Mouse (Mus musculus): Measurements from ENCODE around the gene Efnb1. TPM values are rescaled to one million over a fixed set of nuclear protein-coding genes. Genes with fewer than 3 reads are reported as not detected.

Gene Efnb1
- polyA plus RNA-seq, 2 experiments from 2014 or later, result 0.32 to 0.37 TPM

DNA sequence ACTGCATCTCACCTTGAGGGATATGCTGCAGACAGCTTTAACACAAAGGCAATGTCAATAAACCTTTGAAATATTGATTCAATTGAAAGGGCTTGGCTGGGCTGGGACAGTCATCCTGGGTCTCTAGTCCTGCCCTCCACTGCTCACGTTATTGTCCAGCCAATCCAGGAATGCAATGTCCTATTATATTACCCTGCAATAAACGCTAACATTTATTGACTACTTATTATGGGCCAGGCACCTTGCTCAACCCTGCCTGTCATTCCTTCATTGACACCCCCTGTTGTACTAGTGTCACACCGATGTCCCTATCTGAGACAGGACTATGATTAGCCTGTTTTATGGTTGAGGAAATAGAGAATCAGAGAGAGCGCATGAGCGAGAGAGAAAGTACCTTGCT, 18.4 kb downstream of the Efnb1 start:
- ATAC-seq, result no peak

DNA sequence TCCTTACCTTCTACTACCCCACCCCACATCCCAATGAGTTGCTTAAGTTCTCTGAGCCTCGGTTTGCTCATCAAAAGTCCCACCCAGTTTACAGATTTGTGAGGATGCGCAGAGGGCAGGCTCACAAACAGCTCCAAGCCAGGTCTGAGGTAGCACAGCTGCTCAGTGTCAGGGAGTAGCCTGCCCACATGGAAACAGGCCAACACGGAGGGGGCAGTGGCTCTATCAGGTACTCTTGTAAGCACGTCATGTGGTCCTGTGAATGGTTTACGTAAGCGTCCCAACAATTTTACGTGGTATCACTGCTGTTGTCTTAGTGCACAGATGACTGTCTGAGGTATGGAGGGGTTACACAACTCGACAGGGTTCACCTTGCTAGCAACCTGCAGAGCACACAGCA, 23.1 kb downstream of the Efnb1 start:
- ATAC-seq, result no peak

DNA sequence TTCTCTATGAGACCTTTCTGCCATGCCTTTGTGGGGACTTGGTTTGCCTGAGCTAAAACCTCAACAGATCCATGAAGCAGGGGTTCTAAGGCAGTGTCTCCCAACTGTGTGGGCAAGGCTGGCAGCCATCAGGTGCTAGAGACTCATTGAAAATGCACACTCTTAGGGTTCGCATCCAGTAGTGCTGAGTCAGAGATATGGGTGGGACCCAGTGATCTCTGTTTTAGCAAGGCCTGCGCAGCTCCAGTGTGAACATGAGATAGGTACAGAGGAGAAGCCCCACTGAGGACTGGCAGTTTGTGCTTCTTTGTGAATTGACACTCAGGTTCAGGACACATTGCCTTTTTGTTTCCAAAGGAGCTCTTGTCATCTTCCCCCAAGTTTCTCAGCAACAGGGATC, 28.2 kb downstream of the Efnb1 start:
- ATAC-seq, result no peak

DNA sequence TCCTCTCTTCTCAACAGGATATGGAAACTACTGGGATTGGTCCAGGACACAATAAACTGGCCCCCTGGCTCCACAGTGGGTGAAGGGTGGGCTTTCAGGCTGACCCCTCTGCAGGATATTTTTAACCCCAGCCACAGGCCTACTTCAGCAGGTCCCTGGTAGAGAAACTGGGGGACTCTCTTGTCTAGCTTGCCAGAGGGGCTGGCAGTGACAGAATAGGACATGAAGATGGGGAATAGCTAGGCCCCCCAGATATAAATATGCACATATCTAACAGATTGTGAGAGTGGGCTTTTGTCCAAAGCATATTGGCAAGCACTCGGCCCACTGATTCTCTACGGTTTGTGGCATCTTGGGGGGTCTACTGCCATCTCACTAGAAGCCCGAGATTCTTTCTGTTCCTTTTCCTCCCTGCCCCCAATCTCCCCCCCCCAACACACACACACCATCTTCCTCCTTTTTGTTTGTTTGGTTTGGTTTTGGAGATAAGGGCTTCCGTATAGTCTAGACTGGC, 29.0 kb downstream of the Efnb1 start:
- no peak for ATAC-seq

DNA sequence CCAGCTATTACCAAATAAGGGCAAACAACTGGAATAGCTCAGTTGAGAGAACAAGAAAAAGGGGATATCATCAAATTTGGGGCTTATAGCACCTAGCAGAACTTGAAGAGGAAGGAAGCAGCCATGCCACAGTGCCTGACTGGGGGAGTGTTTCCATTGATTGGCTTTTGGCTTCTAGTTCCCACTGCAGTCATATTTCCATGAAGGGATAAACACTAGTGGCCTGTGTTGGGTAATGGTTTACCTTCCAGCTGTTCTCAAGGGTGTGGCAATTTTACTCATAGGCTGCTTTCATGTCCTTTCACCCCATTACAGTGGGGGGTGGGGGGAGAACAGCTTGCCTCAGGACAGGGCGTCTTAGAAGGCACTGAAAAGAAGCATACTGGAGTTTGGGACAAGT, 31.1 kb downstream of the Efnb1 start:
- ATAC-seq, result no peak

DNA sequence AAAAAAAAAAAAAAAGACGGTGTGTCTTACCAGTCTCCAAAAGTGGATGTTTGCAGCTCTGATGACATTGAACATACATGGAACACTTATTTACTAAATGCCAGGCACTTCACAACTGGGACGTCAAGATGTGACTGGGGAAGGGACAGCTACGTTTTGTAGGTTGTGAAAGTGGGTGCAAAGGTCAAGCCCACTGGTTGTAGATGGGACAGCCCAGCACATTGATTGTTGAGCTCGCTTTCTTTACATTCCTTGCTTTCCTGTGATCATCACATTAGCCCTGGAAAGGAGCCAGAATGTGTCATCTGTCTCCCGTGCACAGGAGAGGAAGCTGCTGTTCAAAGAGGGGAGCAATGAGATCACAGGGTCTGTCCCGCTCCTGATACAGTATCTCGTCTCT, 31.6 kb downstream of the Efnb1 start:
- ATAC-seq, result no peak

DNA sequence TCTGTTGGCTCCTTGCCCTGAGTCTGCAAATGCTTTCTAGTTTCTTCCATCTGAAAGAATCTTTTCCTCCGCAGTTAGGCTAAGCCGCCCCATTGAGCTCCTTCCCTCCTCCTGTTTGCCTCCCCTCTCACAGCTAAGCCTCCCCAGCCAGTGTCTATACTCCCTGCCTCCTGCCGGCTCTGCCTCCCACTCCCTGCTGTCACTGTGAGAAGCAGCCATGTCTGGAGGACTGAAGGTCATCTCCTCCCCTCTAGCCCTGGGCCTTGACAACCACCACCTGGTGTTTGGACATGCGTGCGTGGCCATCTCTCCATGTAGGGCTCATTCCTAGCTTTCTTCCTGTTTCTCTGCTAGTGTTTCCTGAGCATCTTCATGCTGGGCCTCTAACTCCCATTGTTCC, 36.4 kb downstream of the Efnb1 start:
- no peak for ATAC-seq

DNA sequence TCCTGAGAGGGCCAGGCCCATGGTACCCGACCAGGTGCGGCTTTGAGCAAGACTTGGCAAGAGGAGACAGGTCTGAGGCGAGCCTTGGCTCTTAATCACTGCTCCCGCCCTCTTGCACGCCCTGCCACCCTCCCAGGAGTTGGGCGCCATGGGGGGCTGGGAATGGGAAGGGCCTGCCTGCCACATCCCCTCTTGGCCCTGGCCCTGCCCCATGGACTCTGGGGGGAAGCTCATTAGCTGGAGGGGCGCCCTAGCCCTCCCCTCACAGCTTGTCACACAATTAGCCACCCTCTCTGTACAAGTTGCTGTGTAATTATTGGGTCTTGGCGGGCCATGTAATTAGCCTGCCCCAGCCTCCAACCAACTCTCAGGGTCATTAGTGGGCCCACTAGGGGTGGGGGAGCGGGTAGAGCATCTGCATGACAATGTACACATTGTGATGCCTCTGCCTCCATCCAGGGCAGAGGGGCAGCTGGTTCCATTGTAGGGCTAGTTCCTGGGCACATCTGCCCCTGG, 49.2 kb downstream of the Efnb1 start:
- no peak for ATAC-seq

DNA sequence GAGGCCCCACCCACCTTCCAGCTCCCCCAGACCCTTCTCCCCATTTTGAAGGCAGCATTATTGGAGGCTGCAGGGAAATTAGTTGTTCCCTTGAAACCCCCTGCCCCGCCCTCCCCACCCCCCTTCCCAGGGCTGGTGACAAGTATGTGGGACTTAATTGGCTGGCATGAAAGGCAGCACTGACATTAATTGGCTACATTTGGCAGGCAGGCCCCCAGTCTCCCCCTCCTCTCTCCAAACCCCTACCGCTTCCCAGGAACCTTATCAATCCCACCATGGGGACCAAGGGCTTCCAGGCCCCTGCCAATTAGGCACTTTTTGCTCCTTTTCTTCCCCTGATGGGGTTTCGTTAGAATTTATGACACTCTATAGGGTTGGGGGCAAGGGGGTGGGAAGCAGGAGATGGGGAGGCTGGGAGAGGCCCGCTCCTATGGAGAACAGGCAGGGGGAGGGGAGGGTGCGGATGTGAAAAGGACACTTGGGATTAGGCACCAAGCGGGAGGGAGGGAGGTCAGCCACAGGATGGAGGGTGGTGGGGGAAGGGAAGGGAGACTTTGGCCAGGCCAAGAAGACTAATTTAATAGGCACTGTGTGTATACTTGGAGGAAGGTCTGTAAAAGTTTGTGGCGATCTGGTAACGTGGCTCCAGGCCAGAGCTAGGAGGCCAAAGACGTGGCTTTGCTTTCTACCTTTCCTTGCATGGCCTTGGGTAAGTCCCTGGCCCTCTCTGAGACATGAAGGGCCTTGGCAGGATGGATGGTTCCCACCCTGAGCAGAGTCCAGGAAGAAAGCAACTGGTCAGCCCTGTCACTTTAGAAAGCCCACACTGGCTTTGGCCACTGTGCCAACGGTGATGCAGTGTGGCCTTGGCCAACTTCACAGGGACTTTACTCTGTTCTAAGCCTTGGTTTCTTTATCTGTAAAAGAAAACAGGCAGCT, 50.8 kb downstream of the Efnb1 start:
- ATAC-seq, result no peak

DNA sequence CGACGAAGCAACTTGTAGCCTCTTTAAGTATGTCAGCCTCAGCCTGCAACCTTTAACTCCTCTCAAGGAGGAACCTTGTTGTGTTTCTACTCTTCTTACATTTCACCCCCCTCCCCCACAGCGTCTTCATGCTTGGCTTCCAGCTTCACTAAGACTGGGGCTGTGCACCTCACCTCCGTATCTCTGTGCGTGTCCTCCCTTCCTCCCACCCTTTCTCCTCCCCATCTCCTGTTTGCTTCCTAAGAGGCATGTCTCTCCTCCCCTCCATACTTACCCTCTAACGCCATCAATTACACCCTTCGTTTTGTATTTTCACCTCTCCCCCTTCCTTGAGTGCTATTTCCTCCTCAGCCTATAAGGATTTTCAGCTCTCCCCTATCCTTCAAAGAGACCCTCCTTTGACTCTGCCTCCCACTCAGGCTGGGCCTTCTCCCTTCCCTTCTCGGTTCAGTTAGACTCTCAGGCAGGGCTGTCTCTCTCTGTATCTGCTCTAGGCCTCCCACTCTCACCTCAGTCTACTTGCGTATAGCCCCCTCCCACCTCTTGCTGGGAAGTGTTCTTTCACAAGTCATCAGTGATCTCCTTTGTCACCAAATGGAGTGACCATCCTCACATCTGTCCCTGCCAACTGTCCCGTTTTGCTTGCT, 55.6 kb downstream of the Efnb1 start:
- ATAC-seq, result no peak

DNA sequence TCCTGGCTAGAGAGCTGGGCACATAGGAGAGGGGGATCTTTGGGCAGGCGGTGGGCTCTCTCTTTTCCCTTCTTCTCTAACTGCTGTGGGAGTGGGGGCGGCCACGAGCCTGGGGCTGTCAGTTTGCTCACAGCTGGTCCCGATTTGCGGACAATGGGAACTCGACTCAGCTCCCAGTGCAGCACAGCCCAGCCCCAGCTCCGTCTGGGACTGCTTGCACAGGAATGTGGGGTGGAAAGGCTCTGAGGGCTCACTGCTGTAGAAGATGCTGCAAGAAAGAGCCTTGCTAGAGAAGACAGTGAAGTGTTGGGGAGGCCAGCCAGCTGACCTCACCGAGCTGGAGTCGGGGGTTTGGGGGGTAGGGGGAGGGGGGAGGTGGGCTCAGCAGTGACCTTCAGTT, 61.0 kb downstream of the Efnb1 start:
- no peak for ATAC-seq

DNA sequence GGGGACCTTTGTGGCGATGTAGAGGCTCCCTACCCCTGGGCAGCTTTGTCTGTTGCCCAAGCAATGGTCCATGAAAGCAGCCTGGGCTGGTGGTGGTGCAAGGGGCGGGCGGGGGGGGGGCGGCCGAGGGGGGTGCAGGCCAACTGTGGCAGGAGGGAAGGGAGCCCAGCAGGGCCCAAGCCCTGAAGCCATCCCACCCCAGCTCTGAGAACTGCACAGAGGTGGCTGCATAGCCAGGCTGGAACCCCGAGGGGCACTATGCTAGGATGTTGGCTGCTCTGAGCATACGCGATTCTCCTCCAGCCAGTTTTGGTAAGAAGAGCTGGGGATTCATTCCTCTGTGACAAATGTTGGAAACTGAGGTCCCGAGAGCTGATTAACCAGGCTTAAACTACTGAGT, 62.6 kb downstream of the Efnb1 start:
- no peak for ATAC-seq

Other genes with a start within 250 kb of the Efnb1 start
- under 1 TPM in 1 of 2 experiments, not detected in 1; 0.08 TPM for gene Ophn1, start 245.1 kb upstream of the Efnb1 start, polyA plus RNA-seq (2017; shearing (Covaris generic))
- 10 to 100 TPM; 27.1 to 33.0 TPM for gene Yipf6, start 199.8 kb upstream of the Efnb1 start, polyA plus RNA-seq (2017; shearing (Covaris generic))
- gene Stard8, start 132.9 kb upstream of the Efnb1 start, polyA plus RNA-seq (2017; shearing (Covaris generic)), result under 1 TPM; 0.28 to 0.38 TPM